Mouse (Mus musculus): Measurements from ENCODE around the gene Rfk. TPM values are rescaled to one million over a fixed set of nuclear protein-coding genes. Genes with fewer than 3 reads are reported as not detected.

The Rfk gene
- polyA plus RNA-seq, 1 experiment from 2014 or later = 74.9 TPM

Other genes with a start within 250 kb of the Rfk start
- gene Gcnt1, start 21.2 kb upstream of the Rfk start, polyA plus RNA-seq (2015; fragmentation: Nextera tagmentation; extraction: Ambion mirVana) = 0.55 and 0.85 TPM in 2 replicates